Mouse (Mus musculus): Measurements from ENCODE around the gene Glp1r. TPM values are rescaled to one million over a fixed set of nuclear protein-coding genes. Genes with fewer than 3 reads are reported as not detected.
A peak's percentile ranks its signal among the peaks of the same experiment; 100 is the strongest.

The Glp1r gene
- polyA plus RNA-seq, 1 experiment from 2014 or later = 0.07 TPM

DNA sequence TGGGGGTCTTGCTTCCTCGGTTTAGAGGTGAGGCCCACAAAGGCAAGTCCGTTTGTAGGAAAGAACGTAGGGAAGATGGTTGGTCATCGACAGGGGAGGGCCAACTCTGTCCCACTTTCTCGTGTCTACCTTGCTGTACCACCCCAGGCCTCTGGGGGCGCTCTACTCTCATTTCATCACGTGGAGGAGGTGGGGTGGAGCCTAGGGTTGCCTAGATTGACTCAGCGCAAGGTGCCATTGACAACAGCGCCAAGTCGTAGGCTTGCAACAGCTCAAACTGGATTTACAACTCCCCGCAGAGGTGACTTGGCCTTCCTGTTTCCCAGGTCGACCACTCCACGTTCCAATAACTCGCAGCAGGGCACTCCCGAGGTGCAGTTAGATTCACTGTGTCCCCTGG, 27.3 kb upstream of the Glp1r start:
- no peak overlapping the region for H3K4me3 ChIP-seq (ENCODE audit: low read depth, low read length)
- H3K36me3 ChIP-seq (ENCODE audit: control insufficient read depth, insufficient read depth, low read length) = no peaks in the 10 kb centered on the region
- H3K27me3 ChIP-seq (ENCODE audit: control insufficient read depth, insufficient read depth, low read length) = no peaks in the 10 kb centered on the region
- no peak overlapping the region for H3K9ac ChIP-seq (ENCODE audit: low read length)
- no peaks in the 10 kb centered on the region for H3K9me3 ChIP-seq (ENCODE audit: control insufficient read depth, low read length)
- WGBS = 68% methylated on average over 15 of the region's 15 CpGs
- no peaks in the 10 kb centered on the region for H3K4me1 ChIP-seq (ENCODE audit: control insufficient read depth, insufficient read depth, low read length)
- ATAC-seq (ENCODE audit: insufficient read depth, low FRiP score, low TSS enrichment) = no peak
- H3K27ac ChIP-seq (ENCODE audit: low read depth, low read length) = no peak overlapping the region
- no peak for DNase-seq (ENCODE audit: low spot score)
- no peak overlapping the region for H3K4me2 ChIP-seq (ENCODE audit: low read depth)

DNA sequence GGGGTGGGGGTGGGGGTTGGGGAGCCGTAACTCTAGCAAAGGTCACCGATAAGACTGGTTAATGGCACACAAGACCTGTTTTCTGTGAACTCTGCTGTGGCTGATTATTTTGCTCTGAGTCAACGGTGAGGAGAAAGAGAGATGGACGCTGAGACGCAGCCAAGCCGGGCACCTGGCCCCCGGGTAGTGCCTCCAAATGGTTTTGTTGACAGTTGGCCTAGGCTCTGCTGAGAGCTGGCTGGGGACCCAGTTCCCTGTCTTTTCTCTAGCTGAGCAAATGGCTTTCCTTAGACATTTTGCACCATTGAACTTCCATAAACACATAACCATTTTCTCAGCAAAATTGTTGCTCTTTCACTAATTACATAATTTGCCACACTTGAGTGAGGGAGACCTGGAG, 24.2 kb upstream of the Glp1r start:
- no peaks in the 10 kb centered on the region for H3K4me1 ChIP-seq (ENCODE audit: control insufficient read depth, insufficient read depth, low read length)
- no peak overlapping the region for H3K4me2 ChIP-seq (ENCODE audit: low read depth)
- H3K36me3 ChIP-seq (ENCODE audit: control insufficient read depth, insufficient read depth, low read length) = no peaks in the 10 kb centered on the region
- 67% methylated on average over 7 of the region's 7 CpGs for WGBS
- H3K9ac ChIP-seq (ENCODE audit: low read length) = no peak overlapping the region
- no peaks in the 10 kb centered on the region for H3K27me3 ChIP-seq (ENCODE audit: control insufficient read depth, insufficient read depth, low read length)
- H3K9me3 ChIP-seq (ENCODE audit: control insufficient read depth, low read length) = no peaks in the 10 kb centered on the region
- no peak overlapping the region for H3K4me3 ChIP-seq (ENCODE audit: low read depth, low read length)
- DNase-seq (ENCODE audit: low spot score) (no peak), ATAC-seq (ENCODE audit: insufficient read depth, low FRiP score, low TSS enrichment) (no peak)
- H3K27ac ChIP-seq (ENCODE audit: low read depth, low read length) = no peak overlapping the region

DNA sequence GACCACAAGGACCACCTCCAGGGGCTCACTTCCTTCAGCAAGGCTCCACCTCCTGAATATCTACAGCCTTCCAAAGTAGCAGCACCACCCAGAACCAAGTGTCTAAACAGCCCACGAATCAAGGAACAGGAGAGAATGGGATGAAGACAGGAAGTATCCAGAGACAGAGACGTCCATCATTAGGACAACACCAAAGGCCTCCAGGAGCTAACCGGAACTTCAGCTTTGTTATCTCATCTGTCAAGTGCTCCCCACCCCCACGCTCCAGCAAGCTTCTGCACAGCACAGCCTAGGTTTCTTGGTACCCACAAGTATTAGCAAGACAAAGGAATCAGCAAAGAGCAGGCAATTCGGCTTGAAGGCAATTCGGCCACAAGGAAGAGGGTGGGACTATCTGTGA, 23.0 kb upstream of the Glp1r start:
- no peak for ATAC-seq (ENCODE audit: insufficient read depth, low FRiP score, low TSS enrichment)
- no peaks in the 10 kb centered on the region for H3K36me3 ChIP-seq (ENCODE audit: control insufficient read depth, insufficient read depth, low read length)
- no peak for DNase-seq (ENCODE audit: low spot score)
- WGBS = 29% methylated on average over 6 of the region's 6 CpGs
- H3K9ac ChIP-seq (ENCODE audit: low read length) = no peak overlapping the region
- no peaks in the 10 kb centered on the region for H3K27me3 ChIP-seq (ENCODE audit: control insufficient read depth, insufficient read depth, low read length)
- H3K27ac ChIP-seq (ENCODE audit: low read depth, low read length) = no peak overlapping the region
- H3K9me3 ChIP-seq (ENCODE audit: control insufficient read depth, low read length) = no peaks in the 10 kb centered on the region
- no peak overlapping the region for H3K4me3 ChIP-seq (ENCODE audit: low read depth, low read length)
- H3K4me2 ChIP-seq (ENCODE audit: low read depth) = no peak overlapping the region
- H3K4me1 ChIP-seq (ENCODE audit: control insufficient read depth, insufficient read depth, low read length) = 0 out of 2 replicates have a peak, but pooled peaks cover 3% of the 10 kb centered on the region

DNA sequence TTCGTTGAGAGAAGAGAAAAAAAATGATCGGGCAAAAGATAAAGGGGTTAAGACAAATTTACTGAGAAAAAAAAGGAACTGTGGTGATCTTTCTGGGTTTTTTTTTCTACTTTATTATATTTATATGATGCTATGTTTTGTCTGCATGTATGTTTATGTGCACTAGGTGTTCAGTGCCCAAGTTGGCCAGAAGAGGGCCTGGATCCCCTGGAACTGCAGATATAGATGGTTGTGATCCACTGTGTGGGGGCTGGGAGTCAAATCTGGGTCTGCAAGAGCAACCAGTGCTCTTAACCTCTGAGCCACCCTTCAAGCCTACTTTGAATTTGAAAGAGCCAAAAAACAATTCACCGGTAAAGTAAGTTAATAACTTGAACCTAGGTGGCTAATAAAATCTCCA, 21.2 kb upstream of the Glp1r start:
- DNase-seq (ENCODE audit: low spot score) (no peak), ATAC-seq (ENCODE audit: insufficient read depth, low FRiP score, low TSS enrichment) (no peak)
- H3K4me2 ChIP-seq (ENCODE audit: low read depth) = no peak overlapping the region
- 0 out of 2 replicates have a peak, but pooled peaks cover 3% of the 10 kb centered on the region for H3K4me1 ChIP-seq (ENCODE audit: control insufficient read depth, insufficient read depth, low read length)
- 83% methylated on average over 3 of the region's 3 CpGs for WGBS
- no peaks in the 10 kb centered on the region for H3K9me3 ChIP-seq (ENCODE audit: control insufficient read depth, low read length)
- no peaks in the 10 kb centered on the region for H3K27me3 ChIP-seq (ENCODE audit: control insufficient read depth, insufficient read depth, low read length)
- H3K9ac ChIP-seq (ENCODE audit: low read length) = no peak overlapping the region
- no peak overlapping the region for H3K4me3 ChIP-seq (ENCODE audit: low read depth, low read length)
- no peak overlapping the region for H3K27ac ChIP-seq (ENCODE audit: low read depth, low read length)
- H3K36me3 ChIP-seq (ENCODE audit: control insufficient read depth, insufficient read depth, low read length) = no peaks in the 10 kb centered on the region

DNA sequence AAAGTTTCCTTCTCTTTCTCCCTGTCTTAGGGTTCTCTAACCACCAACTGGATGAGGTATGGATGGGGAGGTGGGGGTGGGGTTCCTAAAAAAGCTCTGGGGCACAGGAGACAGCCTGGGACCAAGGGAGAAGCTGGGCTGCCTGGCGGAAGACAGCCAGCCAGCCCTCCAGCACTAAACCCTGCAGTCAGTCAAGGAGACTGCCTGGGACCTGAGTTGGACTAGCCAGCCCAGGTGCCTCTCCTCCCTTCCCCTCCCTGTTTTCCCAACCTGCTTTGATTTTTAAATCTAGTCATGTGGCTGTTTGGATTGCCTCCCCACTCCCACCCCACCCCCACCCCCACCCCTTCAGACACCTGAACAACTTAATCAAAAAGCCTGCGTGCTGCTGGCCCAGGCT, 20.6 kb upstream of the Glp1r start:
- 0 out of 2 replicates have a peak, but pooled peaks cover 3% of the 10 kb centered on the region for H3K4me1 ChIP-seq (ENCODE audit: control insufficient read depth, insufficient read depth, low read length)
- DNase-seq (ENCODE audit: low spot score) (no peak), ATAC-seq (ENCODE audit: insufficient read depth, low FRiP score, low TSS enrichment) (no peak)
- no peak overlapping the region for H3K4me2 ChIP-seq (ENCODE audit: low read depth)
- no peaks in the 10 kb centered on the region for H3K36me3 ChIP-seq (ENCODE audit: control insufficient read depth, insufficient read depth, low read length)
- 60% methylated on average over 2 of the region's 2 CpGs for WGBS
- H3K4me3 ChIP-seq (ENCODE audit: low read depth, low read length) = no peak overlapping the region
- H3K27me3 ChIP-seq (ENCODE audit: control insufficient read depth, insufficient read depth, low read length) = no peaks in the 10 kb centered on the region
- H3K9me3 ChIP-seq (ENCODE audit: control insufficient read depth, low read length) = no peaks in the 10 kb centered on the region
- H3K9ac ChIP-seq (ENCODE audit: low read length) = no peak overlapping the region
- no peak overlapping the region for H3K27ac ChIP-seq (ENCODE audit: low read depth, low read length)

DNA sequence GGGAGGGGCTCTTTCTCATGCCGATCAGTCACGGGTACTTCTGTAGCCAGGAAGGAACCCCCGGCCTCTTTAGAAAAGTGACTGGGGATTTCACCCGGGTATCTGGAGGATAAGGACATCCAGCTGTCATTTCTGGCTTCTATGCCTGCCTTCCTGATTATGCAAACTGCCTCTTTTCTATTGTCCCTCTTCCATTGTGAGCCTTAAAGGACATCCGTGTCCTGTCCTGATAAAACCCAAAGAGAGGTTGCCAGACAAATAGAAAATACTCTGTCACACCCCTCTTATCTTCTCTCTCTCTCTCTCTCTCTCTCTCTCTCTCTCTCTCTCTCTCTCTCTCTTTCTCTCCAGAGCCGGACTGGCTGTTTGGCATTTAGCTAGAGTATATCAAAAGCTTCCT, 19.4 kb upstream of the Glp1r start:
- Histone ChIP-seq H3K9ac (ENCODE audit: low read length) (no peak overlapping the region), H3K4me3 (ENCODE audit: low read depth, low read length) (no peak overlapping the region), H3K36me3 (ENCODE audit: control insufficient read depth, insufficient read depth, low read length) (no peaks in the 10 kb centered on the region), H3K9me3 (ENCODE audit: control insufficient read depth, low read length) (no peaks in the 10 kb centered on the region), H3K4me2 (ENCODE audit: low read depth) (no peak overlapping the region), H3K27me3 (ENCODE audit: control insufficient read depth, insufficient read depth, low read length) (no peaks in the 10 kb centered on the region), H3K27ac (ENCODE audit: low read depth, low read length) (no peak overlapping the region), H3K4me1 (ENCODE audit: control insufficient read depth, insufficient read depth, low read length) (0 out of 2 replicates have a peak, but pooled peaks cover 3% of the 10 kb centered on the region)
- WGBS = 3% methylated on average over 6 of the region's 6 CpGs
- DNase-seq (ENCODE audit: low spot score) = no peak
- no peak for ATAC-seq (ENCODE audit: insufficient read depth, low FRiP score, low TSS enrichment)

DNA sequence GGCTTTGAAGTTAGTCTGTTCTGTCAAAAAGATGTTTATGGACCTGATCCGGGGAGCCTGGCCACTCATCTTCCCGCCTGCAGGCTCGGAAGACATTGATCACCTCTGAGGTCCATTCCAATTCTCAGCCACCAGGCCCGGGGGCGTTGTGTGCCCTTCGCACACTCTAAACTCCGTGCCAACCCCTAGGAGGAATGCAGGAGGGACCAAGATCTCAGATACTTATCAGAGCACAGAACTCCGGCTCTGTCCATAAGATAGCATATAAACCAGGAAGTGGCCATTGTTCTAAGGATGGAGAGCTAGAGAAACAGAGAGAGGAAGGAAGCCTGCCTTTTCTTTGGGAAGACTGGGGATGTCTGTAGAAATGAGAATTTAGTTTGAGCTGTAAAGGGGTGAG, 18.1 kb upstream of the Glp1r start:
- H3K9ac ChIP-seq (ENCODE audit: low read length) = no peak overlapping the region
- WGBS = 84% methylated on average over 8 of the region's 8 CpGs
- no peaks in the 10 kb centered on the region for H3K36me3 ChIP-seq (ENCODE audit: control insufficient read depth, insufficient read depth, low read length)
- ATAC-seq (ENCODE audit: insufficient read depth, low FRiP score, low TSS enrichment) (no peak), DNase-seq (ENCODE audit: low spot score) (no peak)
- no peak overlapping the region for H3K27ac ChIP-seq (ENCODE audit: low read depth, low read length)
- 0 out of 2 replicates have a peak, but pooled peaks cover 3% of the 10 kb centered on the region for H3K4me1 ChIP-seq (ENCODE audit: control insufficient read depth, insufficient read depth, low read length)
- no peaks in the 10 kb centered on the region for H3K27me3 ChIP-seq (ENCODE audit: control insufficient read depth, insufficient read depth, low read length)
- H3K4me3 ChIP-seq (ENCODE audit: low read depth, low read length) = no peak overlapping the region
- no peak overlapping the region for H3K4me2 ChIP-seq (ENCODE audit: low read depth)
- no peaks in the 10 kb centered on the region for H3K9me3 ChIP-seq (ENCODE audit: control insufficient read depth, low read length)

DNA sequence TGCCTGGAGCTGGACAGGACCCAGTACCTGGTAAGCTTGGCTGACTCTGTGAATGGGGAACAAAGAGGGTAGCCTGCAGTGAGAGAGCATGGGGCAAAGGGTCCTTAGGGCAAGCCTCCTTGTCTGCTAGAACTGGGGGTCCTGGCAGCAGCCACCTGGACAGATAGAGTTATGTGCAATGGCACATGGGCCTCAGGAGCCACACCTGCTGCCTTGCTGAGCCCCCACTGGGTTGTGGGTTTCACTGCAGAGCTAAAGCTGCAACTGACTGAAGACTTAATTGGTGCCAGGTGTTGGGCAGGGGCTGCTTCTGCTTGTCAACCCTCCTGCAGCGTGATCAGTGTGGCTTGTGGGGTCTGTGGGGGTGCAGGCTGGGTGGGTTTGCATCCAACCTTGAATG, 9.5 kb upstream of the Glp1r start:
- Histone ChIP-seq H3K36me3 (ENCODE audit: control insufficient read depth, insufficient read depth, low read length) (no peaks in the 10 kb centered on the region), H3K9ac (ENCODE audit: low read length) (no peak overlapping the region), H3K4me3 (ENCODE audit: low read depth, low read length) (no peak overlapping the region), H3K4me2 (ENCODE audit: low read depth) (no peak overlapping the region), H3K27me3 (ENCODE audit: control insufficient read depth, insufficient read depth, low read length) (no peaks in the 10 kb centered on the region), H3K9me3 (ENCODE audit: control insufficient read depth, low read length) (no peaks in the 10 kb centered on the region), H3K27ac (ENCODE audit: low read depth, low read length) (no peak overlapping the region), H3K4me1 (ENCODE audit: control insufficient read depth, insufficient read depth, low read length) (peaks cover 5% of the 10 kb centered on the region; the same call in 1 of the 2 replicates)
- DNase-seq (ENCODE audit: low spot score) (no peak), ATAC-seq (ENCODE audit: insufficient read depth, low FRiP score, low TSS enrichment) (no peak)
- WGBS = 14% methylated on average over 1 of the region's 1 CpGs

DNA sequence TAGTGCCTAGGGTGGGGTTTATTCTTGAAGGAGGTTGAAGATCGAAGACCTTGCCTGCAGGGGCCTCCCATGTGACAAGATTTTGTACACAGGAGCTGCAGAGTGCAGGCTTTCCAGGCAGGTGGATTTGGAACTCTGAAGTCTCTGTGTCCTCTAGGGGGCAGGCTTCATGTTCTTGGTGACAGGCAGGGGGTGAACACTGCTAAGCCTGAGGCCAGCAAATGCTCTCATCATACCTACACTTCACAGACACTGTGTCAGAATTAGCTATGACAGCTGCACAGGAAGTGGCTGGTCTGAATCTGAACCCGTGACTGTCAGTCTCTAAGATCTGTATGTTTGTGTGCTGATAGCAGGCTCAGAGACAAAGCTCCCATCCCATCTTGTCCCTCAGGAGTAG, 8.9 kb upstream of the Glp1r start:
- Histone ChIP-seq H3K4me1 (ENCODE audit: control insufficient read depth, insufficient read depth, low read length) (peaks cover 5% of the 10 kb centered on the region; the same call in 1 of the 2 replicates), H3K4me2 (ENCODE audit: low read depth) (no peak overlapping the region), H3K9me3 (ENCODE audit: control insufficient read depth, low read length) (no peaks in the 10 kb centered on the region), H3K9ac (ENCODE audit: low read length) (no peak overlapping the region), H3K27ac (ENCODE audit: low read depth, low read length) (no peak overlapping the region), H3K27me3 (ENCODE audit: control insufficient read depth, insufficient read depth, low read length) (no peaks in the 10 kb centered on the region), H3K36me3 (ENCODE audit: control insufficient read depth, insufficient read depth, low read length) (no peaks in the 10 kb centered on the region), H3K4me3 (ENCODE audit: low read depth, low read length) (no peak overlapping the region)
- DNase-seq (ENCODE audit: low spot score) (peak; percentile 28), ATAC-seq (ENCODE audit: insufficient read depth, low FRiP score, low TSS enrichment) (no peak)
- 49% methylated on average over 2 of the region's 2 CpGs for WGBS

Measured in neural tube, embryonic 11.5 days (tissue).